Mouse (Mus musculus): ENCODE measurements around the gene Nckap5l.

Nckap5l gene

DNA sequence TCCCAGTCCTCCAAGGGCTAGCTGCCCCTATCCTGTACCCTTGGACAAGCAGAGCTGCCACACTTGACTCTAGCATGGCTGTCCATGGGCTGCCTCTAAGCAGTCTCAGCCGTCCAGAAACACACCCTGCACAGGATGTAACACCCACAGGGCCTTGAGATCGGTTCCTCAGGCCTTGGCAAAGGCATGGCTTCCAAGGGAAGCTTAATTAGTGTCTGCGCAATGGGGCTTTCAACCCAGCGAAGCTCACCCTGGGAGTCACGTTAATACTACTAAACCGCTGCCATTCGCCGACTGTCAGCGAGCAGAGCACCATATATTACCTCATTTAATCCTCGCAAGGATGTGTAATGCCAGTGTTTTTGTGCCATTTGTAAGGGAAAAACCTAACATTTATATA, 26.5 kb downstream of the Nckap5l start:
- DNase-seq (ENCODE audit: low spot score): no peak

GRCm38 (mm10) chr15:99430394-99430793, 27.2 kb downstream of the Nckap5l start:
- peak; percentile 12 for DNase-seq (ENCODE audit: low spot score)

GRCm38 (mm10) chr15:99423884-99424283, 33.7 kb downstream of the Nckap5l start:
- no peak for DNase-seq (ENCODE audit: low spot score)

DNA sequence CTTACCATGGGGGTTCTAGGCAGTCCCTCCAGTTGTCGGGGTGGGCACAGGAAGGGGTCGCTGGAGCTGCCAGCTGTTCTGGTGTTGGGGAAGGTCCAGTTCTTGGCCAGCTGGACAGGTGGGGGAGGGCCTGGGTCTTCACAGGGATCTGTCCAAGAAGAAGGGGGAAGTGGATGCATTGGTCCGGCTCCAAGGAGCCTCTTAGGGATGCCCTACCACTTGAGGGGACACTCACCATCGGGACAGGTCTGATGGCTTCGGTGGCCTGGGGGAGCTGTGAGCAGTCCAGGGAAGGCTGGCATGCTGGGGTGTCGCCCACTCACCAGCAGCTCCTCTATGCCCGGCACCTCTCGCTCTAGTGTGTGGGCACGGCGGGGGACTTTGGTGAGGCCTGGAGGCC, 34.4 kb downstream of the Nckap5l start:
- no peak for DNase-seq (ENCODE audit: low spot score)

DNA sequence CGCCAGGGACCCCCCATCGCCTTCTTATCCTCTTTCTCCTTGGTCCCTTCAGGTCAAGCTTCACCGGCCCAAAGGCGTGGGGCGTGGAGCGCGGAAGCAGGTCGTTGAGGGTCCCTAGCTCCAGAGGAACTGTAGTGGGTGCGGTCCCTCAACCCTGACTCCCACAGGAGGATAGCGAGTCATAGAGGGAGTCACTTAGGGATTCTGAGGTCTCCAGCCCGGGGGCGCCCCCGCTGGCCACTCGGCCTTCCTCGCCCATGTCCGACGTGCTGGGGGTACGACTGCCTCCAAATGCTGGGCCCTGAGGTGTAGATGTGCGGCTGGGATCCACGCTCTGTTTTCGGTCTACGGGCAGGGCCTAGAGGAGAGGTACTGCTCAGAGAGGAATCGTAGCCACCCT, 35.0 kb downstream of the Nckap5l start:
- DNase-seq (ENCODE audit: low spot score): no peak

GRCm38 (mm10) chr15:99421676-99422075, 35.9 kb downstream of the Nckap5l start:
- no peak for DNase-seq (ENCODE audit: low spot score)

DNA sequence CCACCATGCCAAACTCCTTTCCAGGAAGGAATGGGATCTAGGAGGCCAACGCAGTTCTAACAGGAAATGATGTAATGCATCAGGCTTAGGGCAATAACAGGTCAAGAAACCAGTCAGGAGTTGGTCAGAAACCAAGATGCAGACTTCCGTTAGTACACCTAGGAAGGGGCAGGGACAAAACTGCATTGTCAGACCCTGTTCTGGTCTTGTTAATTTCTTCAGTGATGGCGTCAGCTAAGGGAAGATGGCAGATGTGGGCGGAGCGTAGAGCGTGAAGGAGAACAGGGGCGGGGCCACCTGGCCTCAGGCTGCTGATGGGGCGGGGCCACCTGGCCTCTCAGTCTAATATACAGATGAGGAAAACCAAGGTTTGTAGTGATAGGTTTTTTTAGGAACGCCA, 36.4 kb downstream of the Nckap5l start:
- DNase-seq (ENCODE audit: low spot score): peak; percentile 16

DNA sequence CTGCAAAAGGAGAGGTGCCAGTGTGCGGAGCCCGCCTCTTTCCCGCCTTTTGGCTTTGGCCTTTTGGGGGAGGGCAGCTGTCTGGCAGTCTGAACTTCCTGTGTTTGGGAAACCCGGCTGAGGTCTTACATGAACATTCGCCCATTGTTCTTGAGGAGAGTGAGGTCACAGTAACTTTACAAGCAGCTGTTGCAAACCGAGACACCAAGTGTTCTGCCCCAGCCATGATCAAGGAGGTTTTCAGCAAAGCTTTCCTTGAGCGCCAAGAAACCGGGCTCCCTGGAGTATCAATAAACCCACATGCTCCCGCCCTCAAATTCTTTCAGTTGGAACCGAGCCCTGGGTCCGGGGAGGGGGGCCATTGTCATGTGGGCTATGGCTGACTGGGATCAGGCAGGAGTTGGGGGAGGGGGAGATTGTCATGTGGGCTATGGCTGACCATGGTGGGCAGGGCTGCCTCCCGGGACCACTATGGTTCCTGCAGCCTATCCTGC, 37.0 kb downstream of the Nckap5l start:
- no peak for DNase-seq (ENCODE audit: low spot score)

DNA sequence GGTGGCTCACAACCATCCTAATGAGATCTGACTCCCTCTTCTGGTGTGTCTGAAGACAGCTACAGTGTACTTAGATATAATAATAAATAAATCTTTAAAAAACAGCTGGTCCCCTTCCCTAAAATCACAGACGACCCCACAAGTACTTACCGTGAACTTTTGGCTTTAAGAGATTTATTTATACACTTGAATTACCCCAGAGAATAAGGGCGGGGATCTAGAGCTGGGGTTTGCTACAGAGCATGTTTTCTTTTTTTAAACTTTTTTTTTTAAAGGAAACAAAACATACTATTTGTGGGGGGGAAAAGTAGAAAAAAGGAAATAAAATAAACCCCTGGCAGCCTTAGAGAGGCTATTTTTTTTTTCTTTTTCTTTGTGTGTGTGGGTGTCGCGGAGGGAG, 37.4 kb downstream of the Nckap5l start:
- DNase-seq (ENCODE audit: low spot score): no peak

GRCm38 (mm10) chr15:99417692-99418271, 39.8 kb downstream of the Nckap5l start:
- no peak for DNase-seq (ENCODE audit: low spot score)

- no peak for DNase-seq (ENCODE audit: low spot score)
Observed at GRCm38 (mm10) chr15:99416957-99417356, 40.6 kb downstream of the Nckap5l start.

GRCm38 (mm10) chr15:99416348-99416882, 41.1 kb downstream of the Nckap5l start:
- peak; percentile 86 for DNase-seq (ENCODE audit: low spot score)

GRCm38 (mm10) chr15:99415793-99416192, 41.8 kb downstream of the Nckap5l start:
- DNase-seq (ENCODE audit: low spot score): peak; percentile 61

GRCm38 (mm10) chr15:99411747-99412146, 45.8 kb downstream of the Nckap5l start:
- DNase-seq (ENCODE audit: low spot score): no peak

GRCm38 (mm10) chr15:99408845-99409244, 48.7 kb downstream of the Nckap5l start:
- no peak for DNase-seq (ENCODE audit: low spot score)

DNA sequence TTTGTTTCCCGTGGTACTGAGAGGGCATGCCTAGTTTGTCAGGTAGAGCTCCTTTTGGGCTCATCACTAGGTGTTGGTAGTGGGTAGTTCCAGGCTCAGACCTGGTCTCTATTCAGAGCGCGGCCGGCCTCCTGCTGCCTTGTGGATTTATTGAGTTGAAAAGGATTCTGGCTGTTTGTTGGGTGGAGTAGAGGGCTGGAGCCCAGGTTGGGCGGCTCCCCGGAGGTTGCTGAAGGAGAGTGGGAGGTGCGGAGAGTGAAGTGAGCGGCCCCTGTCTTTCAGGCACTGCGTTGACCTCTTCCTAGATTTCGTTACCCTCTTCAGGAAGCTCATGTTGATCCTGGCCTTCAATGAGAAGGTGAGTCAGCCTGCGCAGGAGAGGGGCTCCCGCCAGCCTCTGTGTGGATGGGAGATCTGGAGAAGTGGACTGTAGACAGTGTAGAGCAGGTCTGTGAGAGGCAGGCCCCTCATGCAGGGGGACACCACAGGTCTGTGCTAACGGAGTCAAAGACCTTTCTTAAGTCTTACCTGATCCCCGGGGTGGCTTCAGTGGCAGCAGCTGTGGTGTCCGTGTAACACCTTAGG, 50.5 kb downstream of the Nckap5l start:
- DNase-seq (ENCODE audit: low spot score): no peak

- no peak for DNase-seq (ENCODE audit: low spot score)
Observed at GRCm38 (mm10) chr15:99405150-99405549, 52.4 kb downstream of the Nckap5l start.

- no peak for DNase-seq (ENCODE audit: low spot score)
Observed at GRCm38 (mm10) chr15:99403159-99403889, 54.2 kb downstream of the Nckap5l start.

- DNase-seq (ENCODE audit: low spot score): no peak
Observed at GRCm38 (mm10) chr15:99400602-99401001, 56.9 kb downstream of the Nckap5l start.

DNA sequence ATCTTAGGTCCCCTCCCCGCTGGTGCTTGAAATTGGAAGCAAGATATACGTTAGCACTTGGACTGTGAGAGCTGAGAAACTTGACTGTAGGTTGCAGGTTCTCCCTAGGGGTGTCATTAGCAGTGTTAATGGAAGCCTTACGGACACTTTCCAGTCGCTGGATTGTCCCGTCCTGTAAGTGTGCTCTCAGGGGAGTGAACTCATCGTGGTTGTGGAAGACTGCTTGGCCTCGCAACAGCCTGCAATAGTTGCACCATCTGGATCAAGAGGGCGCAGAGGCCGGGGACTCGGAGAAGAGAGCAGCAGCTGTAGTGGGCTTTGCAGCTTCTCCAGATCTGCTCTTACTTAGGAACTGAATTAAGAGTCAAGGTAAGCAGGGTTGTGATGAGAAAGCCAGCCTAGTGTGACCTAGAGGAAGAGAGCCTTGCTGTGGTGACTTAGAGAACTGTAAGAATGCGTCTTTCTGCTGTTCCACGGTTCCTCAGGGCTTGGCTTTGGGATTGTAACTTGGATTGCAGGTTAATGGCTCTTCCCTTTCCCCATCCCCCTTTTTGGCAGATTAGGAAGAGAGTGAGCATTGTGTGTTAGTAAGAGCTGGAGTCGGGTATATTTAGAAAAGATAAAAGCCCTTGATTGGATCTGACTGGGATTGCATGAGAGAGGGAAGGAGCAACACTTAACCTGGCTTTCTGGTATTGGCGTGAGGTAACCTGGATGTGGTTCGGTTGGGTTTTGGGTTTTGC, 57.9 kb downstream of the Nckap5l start:
- DNase-seq (ENCODE audit: low spot score): no peak

- no peak for DNase-seq (ENCODE audit: low spot score)
Observed at GRCm38 (mm10) chr15:99397622-99398021, 59.9 kb downstream of the Nckap5l start.

GRCm38 (mm10) chr15:99396875-99397274, 60.7 kb downstream of the Nckap5l start:
- DNase-seq (ENCODE audit: low spot score): no peak

Data from T-cell, adult 2 months (primary cell).